Mouse (Mus musculus) embryonic facial prominence, embryonic 10.5 days (tissue): ENCODE measurements around the gene Kifc3. TPM values are rescaled to one million over a fixed set of nuclear protein-coding genes. Genes with fewer than 3 reads are reported as not detected.

Experiments
- DNase-seq: peaks from one replicate; pipeline ENCODE4 v3.0.0-alpha.2; 2017; ENCODE audit warnings: low spot score
- H3K27ac ChIP-seq: fragments of 300-500 bp; sonication (generic); replicated peaks from 2 replicates; pipeline ENCODE4 v1.5.1; 2016; ENCODE audit warnings: mild to moderate bottlenecking
- H3K27me3 ChIP-seq: fragments of 300-500 bp; sonication (generic); replicated peaks from 2 replicates; pipeline ENCODE4 v1.6.1; 2016; ENCODE audit warnings: low read depth, mild to moderate bottlenecking; ENCODE audit not compliant: poor library complexity, severe bottlenecking
- H3K36me3 ChIP-seq: fragments of 300-500 bp; sonication (generic); replicated peaks from 2 replicates; pipeline ENCODE4 v1.6.1; 2016; ENCODE audit warnings: mild to moderate bottlenecking, moderate library complexity
- H3K4me1 ChIP-seq: fragments of 300-500 bp; sonication (generic); 2 replicates; pipeline ENCODE4 v1.6.1; 2016
- H3K4me3 ChIP-seq: fragments of 300-500 bp; sonication (generic); 2 replicates; pipeline ENCODE4 v1.5.1; 2016; ENCODE audit warnings: mild to moderate bottlenecking, moderate library complexity
- H3K9me3 ChIP-seq: fragments of 300-500 bp; sonication (generic); 2 replicates; pipeline ENCODE4 v1.6.1; 2016; ENCODE audit warnings: mild to moderate bottlenecking
- WGBS: fragments of 180-500 bp; shearing (Covaris S2); methylation state at CpG from one replicate; pipeline ENCODE4 v1.1.7; 2016; 5-methylcytosine and 5-hydroxymethylcytosine counted together
- polyA plus RNA-seq: library from polyadenylated mRNA; unstranded; fragments of >200 nt; fragmentation: Nextera tagmentation; extraction: Ambion mirVana; gene quantifications from 2 replicates; pipeline ENCODE4 v1.2.1, GENCODE M21; 2016

The Kifc3 gene
- polyA plus RNA-seq, 1 experiment from 2014 or later, result 8.7 TPM

- no peak for DNase-seq
- H3K4me1 ChIP-seq, result peaks cover 24% of the 10 kb centered on the region
- no peak overlapping the region for H3K4me3 ChIP-seq
- no peak overlapping the region for H3K27ac ChIP-seq
- H3K36me3 ChIP-seq, result no peaks in the 10 kb centered on the region
- no peaks in the 10 kb centered on the region for H3K9me3 ChIP-seq
- H3K27me3 ChIP-seq, result no peaks in the 10 kb centered on the region
- WGBS, result 91% methylated on average over 5 of the region's 5 CpGs
Measured at GRCm38 (mm10) chr8:95223969-95224368, 21.4 kb upstream of the Kifc3 start.

GRCm38 (mm10) chr8:95221045-95221444 is 18.4 kb upstream of the Kifc3 start:
- 38% methylated on average over 2 of the region's 2 CpGs for WGBS
- no peak overlapping the region for H3K4me3 ChIP-seq
- DNase-seq, result no peak
- no peaks in the 10 kb centered on the region for H3K36me3 ChIP-seq
- no peaks in the 10 kb centered on the region for H3K9me3 ChIP-seq
- H3K27ac ChIP-seq, result no peak overlapping the region
- H3K4me1 ChIP-seq, result peaks cover 13% of the 10 kb centered on the region
- H3K27me3 ChIP-seq, result no peaks in the 10 kb centered on the region

- H3K4me1 ChIP-seq, result peaks cover 11% of the 10 kb centered on the region
- H3K36me3 ChIP-seq, result no peaks in the 10 kb centered on the region
- peak; percentile 15 for DNase-seq
- 47% methylated on average over 7 of the region's 7 CpGs for WGBS
- H3K27ac ChIP-seq, result peak overlapping the region; percentile 35; the same call in 1 of the 2 replicates
- H3K27me3 ChIP-seq, result no peaks in the 10 kb centered on the region
- H3K9me3 ChIP-seq, result no peaks in the 10 kb centered on the region
- H3K4me3 ChIP-seq, result no peak overlapping the region
Measured at GRCm38 (mm10) chr8:95220571-95220998, 18.0 kb upstream of the Kifc3 start.

DNA sequence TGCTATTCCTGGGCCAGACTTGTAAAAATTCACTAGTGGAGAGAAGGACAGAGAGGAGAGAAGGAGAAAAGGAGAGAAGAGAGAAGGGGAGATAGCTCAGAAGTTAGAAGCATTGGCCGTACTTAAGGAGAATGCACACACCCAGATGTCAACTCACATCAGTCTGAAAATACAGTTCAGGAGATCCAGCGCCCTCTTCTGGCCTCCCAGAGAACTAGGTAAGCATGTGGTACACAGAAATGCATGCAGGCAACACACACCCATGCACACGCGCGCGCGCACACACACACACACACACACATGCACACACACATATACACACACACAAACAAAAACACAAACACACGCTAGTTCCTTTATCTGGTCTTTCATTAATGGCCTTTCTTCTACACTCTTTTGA is 17.0 kb upstream of the Kifc3 start:
- no peak overlapping the region for H3K27ac ChIP-seq
- DNase-seq, result no peak
- WGBS, result 89% methylated on average over 8 of the region's 8 CpGs

DNA sequence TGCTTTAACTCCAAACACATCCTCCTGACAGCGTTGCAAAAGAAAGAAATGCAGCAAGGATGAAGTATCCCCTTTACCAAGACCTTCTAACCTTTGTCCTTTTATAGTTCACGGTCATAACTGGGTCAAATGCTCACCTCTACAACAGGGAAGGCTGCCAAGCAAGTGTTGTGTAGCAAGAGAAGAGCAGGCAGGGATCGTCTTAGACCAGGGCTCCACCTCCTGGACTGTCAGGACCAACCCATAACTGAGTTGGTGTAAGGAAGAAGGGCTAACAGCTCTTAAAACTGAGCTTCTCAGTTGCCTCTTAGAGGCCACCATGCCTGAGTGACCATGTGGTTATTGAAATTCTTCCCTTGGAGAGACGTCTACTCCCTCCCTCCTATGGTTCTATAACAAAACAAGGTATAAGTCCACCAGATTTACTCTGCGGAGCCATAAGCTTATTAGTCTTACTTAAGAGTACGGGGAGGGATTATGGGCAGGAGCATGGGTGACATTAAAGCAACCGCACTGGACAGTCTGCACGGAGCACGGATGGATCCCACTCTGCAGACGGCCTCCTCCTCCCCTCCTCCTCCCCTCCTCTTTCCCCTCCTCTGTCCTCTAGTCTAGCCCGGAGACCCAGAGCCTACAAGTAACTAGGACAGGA is 13.2 kb upstream of the Kifc3 start:
- H3K9me3 ChIP-seq, result no peaks in the 10 kb centered on the region
- H3K36me3 ChIP-seq, result no peaks in the 10 kb centered on the region
- no peak overlapping the region for H3K4me3 ChIP-seq
- H3K27me3 ChIP-seq, result no peaks in the 10 kb centered on the region
- 80% methylated on average over 11 of the region's 11 CpGs for WGBS
- H3K4me1 ChIP-seq, result peaks cover 5% of the 10 kb centered on the region
- H3K27ac ChIP-seq, result no peak overlapping the region
- no peak for DNase-seq

More for the DNA sequence above, 17.0 kb upstream of the Kifc3 start:
- Histone ChIP-seq H3K4me1 (peaks cover 11% of the 10 kb centered on the region), H3K36me3 (no peaks in the 10 kb centered on the region), H3K4me3 (no peak overlapping the region), H3K27me3 (no peaks in the 10 kb centered on the region), H3K9me3 (no peaks in the 10 kb centered on the region)

- Histone ChIP-seq H3K9me3 (no peaks in the 10 kb centered on the region), H3K36me3 (no peaks in the 10 kb centered on the region), H3K27me3 (no peaks in the 10 kb centered on the region), H3K27ac (no peak overlapping the region), H3K4me1 (no peaks in the 10 kb centered on the region), H3K4me3 (no peak overlapping the region)
- 85% methylated on average over 11 of the region's 11 CpGs for WGBS
- no peak for DNase-seq
Measured at GRCm38 (mm10) chr8:95209924-95210323, 7.3 kb upstream of the Kifc3 start.

DNA sequence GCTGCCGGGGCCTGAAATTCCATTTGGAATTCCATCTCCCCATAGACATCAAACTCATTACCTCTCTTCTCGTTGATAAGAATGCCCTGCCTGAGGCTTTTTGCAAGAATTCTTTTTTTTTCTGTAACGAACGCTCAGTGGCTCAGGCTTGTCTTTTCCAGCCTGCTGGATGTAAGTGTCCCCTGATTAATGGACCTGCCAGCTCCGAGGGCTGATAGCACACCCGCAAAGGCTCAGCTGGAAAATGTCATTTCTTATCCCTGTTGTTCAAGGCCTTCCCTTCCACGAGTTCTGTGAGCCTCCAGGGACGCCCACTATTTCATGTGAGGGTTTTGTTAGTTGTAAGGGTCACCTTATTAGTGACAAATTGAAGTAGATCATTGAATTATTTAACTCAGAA is 3.3 kb upstream of the Kifc3 start:
- Histone ChIP-seq H3K4me1 (peaks cover 10% of the 10 kb centered on the region), H3K4me3 (no peak overlapping the region), H3K27me3 (no peaks in the 10 kb centered on the region), H3K9me3 (no peaks in the 10 kb centered on the region), H3K27ac (no peak overlapping the region), H3K36me3 (no peaks in the 10 kb centered on the region)
- no peak for DNase-seq
- WGBS, result 49% methylated on average over 8 of the region's 8 CpGs

- no peaks in the 10 kb centered on the region for H3K36me3 ChIP-seq
- no peaks in the 10 kb centered on the region for H3K27me3 ChIP-seq
- no peak overlapping the region for H3K27ac ChIP-seq
- peaks cover 10% of the 10 kb centered on the region for H3K4me1 ChIP-seq
- DNase-seq, result peak; percentile 82
- WGBS, result 19% methylated on average over 10 of the region's 10 CpGs
- no peaks in the 10 kb centered on the region for H3K9me3 ChIP-seq
- no peak overlapping the region for H3K4me3 ChIP-seq
Measured at GRCm38 (mm10) chr8:95204039-95204380, 1.4 kb upstream of the Kifc3 start.

GRCm38 (mm10) chr8:95203326-95204038 is 870 bp upstream of the Kifc3 start:
- Histone ChIP-seq H3K27me3 (no peaks in the 10 kb centered on the region), H3K4me1 (peaks cover 10% of the 10 kb centered on the region), H3K27ac (no peak overlapping the region), H3K36me3 (no peaks in the 10 kb centered on the region), H3K9me3 (no peaks in the 10 kb centered on the region), H3K4me3 (no peak overlapping the region)
- no peak for DNase-seq
- WGBS, result 55% methylated on average over 9 of the region's 9 CpGs

DNA sequence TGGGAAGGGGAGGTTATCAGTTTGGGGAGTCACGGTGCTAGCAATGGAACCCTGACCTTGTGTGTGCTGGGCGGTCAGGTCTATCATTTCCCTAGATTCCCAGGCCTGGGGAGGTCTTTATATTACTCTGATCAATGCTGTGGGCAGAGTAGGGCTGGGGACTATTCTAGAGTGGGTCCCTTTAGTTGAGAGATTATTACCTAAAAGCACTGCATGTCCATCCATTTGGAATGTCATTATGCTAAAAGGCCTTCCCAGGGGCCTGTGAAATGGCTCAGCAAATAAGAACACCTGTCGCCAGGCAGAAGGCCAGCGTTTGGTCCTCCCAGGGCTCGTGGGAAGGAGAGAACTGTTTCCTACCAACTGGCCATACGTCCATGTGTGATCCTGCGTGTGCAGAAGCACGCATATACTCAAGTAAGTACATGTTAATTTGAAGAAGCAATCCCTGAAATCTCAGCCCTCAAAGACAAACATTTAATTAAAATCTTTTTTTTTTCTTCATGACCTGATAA is 499 bp downstream of the Kifc3 start:
- 82% methylated on average over 8 of the region's 8 CpGs for WGBS
- H3K4me1 ChIP-seq, result peaks cover 10% of the 10 kb centered on the region
- no peaks in the 10 kb centered on the region for H3K36me3 ChIP-seq
- H3K27ac ChIP-seq, result no peak overlapping the region
- no peak for DNase-seq
- H3K4me3 ChIP-seq, result no peak overlapping the region
- no peaks in the 10 kb centered on the region for H3K9me3 ChIP-seq
- no peaks in the 10 kb centered on the region for H3K27me3 ChIP-seq

DNA sequence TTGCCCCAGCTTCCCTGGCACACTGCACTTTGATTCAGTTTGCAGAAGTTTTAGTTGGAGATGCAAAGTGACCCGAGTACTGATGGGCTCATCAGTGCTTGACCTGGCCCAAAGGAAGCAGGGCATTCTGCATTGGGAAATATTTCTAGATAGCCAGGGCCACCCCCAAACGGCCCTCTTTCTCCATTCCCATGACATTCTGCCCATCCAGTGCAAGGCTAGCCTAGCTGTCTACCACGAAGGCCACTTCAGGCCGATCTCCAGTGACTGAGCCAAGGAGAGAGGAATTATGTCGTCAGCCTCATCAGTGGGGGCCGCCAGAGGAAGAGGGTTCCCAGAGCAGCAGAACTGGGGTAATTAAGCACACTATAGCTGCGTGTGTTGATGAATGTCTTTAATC is 1.1 kb downstream of the Kifc3 start:
- H3K4me3 ChIP-seq, result no peak overlapping the region
- no peaks in the 10 kb centered on the region for H3K27me3 ChIP-seq
- WGBS, result 64% methylated on average over 7 of the region's 7 CpGs
- H3K4me1 ChIP-seq, result peaks cover 10% of the 10 kb centered on the region
- no peak overlapping the region for H3K27ac ChIP-seq
- no peak for DNase-seq
- H3K36me3 ChIP-seq, result no peaks in the 10 kb centered on the region
- no peaks in the 10 kb centered on the region for H3K9me3 ChIP-seq

- H3K4me3 ChIP-seq, result no peak overlapping the region
- H3K27ac ChIP-seq, result no peak overlapping the region
- peaks cover 10% of the 10 kb centered on the region for H3K4me1 ChIP-seq
- no peak for DNase-seq
- H3K9me3 ChIP-seq, result no peaks in the 10 kb centered on the region
- H3K36me3 ChIP-seq, result no peaks in the 10 kb centered on the region
- WGBS, result 84% methylated on average over 9 of the region's 9 CpGs
- H3K27me3 ChIP-seq, result no peaks in the 10 kb centered on the region
Measured at GRCm38 (mm10) chr8:95200001-95200405, 2.6 kb downstream of the Kifc3 start.

DNA sequence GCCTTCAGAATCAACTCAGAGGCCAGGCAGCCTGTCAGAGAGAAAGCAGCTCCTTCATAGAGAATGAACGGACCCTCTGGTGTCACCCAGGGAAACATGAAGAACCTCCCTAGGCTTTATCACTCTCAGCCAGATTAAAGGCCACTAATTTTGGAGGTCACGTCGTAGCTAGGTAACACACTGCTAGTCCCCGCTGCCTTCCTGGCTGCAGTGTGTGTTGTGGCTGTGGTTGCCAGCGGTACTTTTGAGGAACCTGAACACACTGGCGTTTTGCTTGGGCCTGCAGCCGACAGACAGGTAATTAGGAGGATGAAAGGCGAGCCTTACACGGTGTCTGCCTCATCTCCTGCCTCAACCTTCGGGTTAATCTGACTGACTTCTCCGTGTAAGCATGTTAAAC is 6.9 kb downstream of the Kifc3 start:
- H3K27me3 ChIP-seq, result no peaks in the 10 kb centered on the region
- no peaks in the 10 kb centered on the region for H3K9me3 ChIP-seq
- H3K4me1 ChIP-seq, result peaks cover 4% of the 10 kb centered on the region; the same call in 1 of the 2 replicates
- 71% methylated on average over 11 of the region's 11 CpGs for WGBS
- H3K4me3 ChIP-seq, result no peak overlapping the region
- no peak for DNase-seq
- no peak overlapping the region for H3K27ac ChIP-seq
- no peaks in the 10 kb centered on the region for H3K36me3 ChIP-seq
